Mouse (Mus musculus) bone marrow macrophage, adult 2 months (primary cell): Measurements from ENCODE around the gene Neu3.

Source experiments
- CTCF ChIP-seq: IDR thresholded peaks from 2 replicates; pipeline ENCODE4 v1.5.1; 2012; ENCODE audit warnings: low read depth, mild to moderate bottlenecking, low read length, moderate library complexity
- POLR2A ChIP-seq: IDR thresholded peaks from 2 replicates; pipeline ENCODE4 v1.6.1; 2012; ENCODE audit warnings: mild to moderate bottlenecking, low read depth, low read length, borderline replicate concordance

GRCm38 (mm10) chr7:99851121-99851520 is 22.9 kb upstream of the Neu3 start:
- TF ChIP-seq CTCF (no peak), POLR2A (no peak)
